Mouse (Mus musculus): Measurements from ENCODE around the gene Hba-a1. TPM values are rescaled to one million over a fixed set of nuclear protein-coding genes. Genes with fewer than 3 reads are reported as not detected.
A peak's percentile ranks its signal among the peaks of the same experiment; 100 is the strongest.
"Not testable (repeated sequence)": the region's sequence is repeated elsewhere in the genome, so short reads cannot be mapped to it uniquely, and the experiment has no call there.

Gene Hba-a1
- 100 to 1,000 TPM in 1 of 2 experiments, 1 to 10 TPM in 1; 4.6 to 196 TPM for polyA plus RNA-seq (2017; shearing (Covaris generic))

DNA sequence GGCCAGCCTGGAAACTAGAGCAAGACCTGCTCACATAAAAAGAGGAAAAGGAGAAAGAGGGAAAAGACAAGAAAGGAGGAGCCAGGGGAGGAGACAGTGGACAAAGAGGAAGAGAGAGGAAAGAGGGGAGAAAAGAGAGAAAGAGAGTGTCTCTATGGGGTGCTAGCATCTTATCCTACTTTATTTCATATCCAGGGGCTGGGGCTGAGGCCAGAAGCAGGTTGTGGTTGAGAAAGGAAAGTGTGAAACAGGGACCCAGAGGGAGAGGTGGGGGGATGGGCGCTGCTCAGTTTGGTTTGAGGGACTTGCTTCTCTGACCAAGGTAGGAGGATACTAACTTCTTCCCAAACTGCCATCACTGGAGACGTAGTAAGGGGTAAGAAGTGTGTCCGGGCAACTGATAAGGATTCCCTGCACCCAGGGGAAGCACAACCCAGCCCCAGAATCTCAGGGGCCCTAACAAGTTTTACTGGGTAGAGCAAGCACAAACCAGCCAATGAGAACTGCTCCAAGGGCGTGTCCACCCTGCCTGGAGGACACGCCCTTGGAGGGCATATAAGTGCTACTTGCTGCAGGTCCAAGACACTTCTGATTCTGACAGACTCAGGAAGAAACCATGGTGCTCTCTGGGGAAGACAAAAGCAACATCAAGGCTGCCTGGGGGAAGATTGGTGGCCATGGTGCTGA lies at the start of gene Hba-a1:
Gene Hba-a1 (plus strand): TSS at position 421 of the 687 bp plus-strand sequence.
- ATAC-seq: not testable (repeated sequence)

DNA sequence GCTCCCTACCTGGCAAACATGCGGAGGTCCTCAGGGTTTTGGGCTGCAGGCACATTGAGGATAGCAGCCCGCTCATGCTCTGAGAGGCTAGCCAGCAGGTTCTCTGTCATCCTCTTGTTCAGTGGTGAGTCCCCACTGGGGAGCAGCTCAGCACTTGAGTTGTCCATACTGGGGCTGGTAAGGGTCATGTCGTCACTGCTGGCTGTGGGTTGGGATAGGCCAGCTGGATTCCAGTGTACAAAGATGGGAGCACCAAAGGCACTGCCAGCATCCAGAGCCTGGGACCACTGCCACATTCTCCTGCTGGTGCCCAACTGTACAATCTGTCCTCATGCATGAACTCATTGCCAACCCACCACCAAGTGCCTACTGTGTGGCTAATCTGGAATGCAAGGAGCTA lies 49.4 kb upstream of the Hba-a1 start:
- ATAC-seq: no peak

DNA sequence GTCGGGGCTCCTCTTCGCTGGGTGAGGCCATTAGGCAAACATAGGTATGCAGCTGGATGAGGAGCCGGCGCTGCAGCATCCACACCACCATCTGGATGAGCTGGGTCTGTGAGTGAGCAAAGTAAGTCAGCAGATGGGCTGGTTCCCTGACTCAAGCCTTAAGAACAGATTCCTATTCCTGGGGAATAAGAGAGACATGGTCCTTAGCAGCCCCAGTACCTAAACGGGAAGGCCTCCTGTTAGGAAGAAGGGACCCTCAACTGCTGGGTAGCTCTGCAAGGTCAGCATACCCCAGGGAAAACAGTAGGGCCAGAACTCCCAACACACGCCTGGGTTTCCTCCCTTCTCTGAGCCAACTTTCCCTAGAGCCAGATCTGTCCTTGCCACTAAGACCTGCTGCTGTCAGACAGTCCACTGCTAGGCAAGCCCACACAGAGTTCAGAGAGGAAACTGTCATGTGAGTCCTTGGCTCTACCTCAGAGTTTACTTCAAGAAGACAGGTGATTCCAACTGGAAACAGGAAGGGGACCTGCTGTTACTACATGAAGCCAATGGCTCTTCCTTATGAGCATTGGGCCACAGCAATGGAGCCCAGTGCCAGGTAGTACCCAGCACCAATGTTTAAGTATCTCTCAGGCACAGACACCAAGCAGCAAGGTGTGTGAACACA lies 48.4 kb upstream of the Hba-a1 start:
- no peak for ATAC-seq

DNA sequence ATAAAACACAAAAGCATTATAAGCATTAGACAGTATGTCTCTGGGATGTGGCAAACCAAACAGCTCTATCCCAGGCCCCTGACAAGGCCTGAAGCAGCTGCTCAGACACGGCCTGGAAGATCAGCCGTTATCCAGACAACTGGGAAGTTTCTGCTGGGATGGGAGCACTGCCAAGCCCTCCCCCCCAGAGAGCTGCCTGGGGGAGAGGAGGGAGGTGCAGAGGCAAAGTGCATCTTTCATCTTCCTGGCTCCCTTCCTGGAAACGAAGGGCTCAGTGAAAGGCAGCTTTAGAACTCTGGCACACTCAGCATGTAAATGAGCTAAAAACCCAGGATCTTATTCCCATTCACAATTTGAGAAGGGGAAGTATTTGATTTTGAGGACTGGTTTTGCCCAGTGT lies 47.7 kb upstream of the Hba-a1 start:
- no peak for ATAC-seq

DNA sequence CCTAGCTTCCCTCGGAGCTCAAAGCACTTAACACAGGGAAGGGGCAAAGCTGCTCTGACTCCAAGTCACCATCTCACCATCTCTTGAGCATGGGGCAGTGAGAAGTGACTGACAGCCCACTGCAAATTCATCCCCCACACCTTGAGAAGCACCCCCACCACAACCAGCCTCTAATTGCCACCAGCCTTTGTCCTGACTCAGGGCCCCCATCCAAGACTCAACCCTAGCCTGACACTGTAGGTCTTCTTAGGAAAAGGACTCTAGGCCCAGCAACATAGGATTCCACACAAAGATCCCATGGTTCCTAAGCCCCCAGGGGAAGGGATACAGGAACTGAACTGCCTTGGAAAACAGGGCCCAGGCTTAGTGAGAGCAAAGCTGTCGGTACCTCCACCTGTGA lies 47.2 kb upstream of the Hba-a1 start:
- no peak for ATAC-seq

DNA sequence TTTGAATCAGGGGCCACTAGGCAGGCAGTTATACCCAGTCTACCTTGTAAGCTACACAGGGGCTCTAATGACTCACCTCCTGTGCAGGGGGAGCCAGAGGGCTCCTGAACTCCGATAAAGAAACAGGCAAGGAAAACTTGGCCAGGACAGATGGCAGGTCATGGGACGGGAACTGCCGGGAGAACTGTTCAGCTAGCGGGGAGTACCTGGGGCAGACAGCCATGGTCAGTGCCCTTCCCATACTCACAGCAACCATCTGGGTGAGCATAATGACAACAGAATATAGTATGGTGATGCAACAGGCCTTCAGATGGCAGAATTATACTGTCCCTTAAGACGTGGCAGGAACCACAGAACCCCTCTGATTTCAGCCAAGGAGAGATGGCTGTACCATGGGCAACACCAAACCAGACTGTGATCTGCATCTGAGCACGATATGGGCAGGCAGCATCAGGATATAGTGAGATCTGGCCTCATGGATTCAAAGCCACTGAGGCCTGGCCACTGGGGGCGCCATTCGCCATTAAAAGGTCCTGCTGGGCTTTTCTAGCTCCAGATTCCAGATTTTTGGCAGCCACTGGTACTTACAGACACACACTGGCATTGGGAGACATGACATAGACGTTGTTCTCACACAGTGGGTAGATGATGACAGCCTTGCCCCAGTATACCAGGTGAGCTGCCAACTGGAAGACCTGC lies 46.5 kb upstream of the Hba-a1 start:
- no peak for ATAC-seq

DNA sequence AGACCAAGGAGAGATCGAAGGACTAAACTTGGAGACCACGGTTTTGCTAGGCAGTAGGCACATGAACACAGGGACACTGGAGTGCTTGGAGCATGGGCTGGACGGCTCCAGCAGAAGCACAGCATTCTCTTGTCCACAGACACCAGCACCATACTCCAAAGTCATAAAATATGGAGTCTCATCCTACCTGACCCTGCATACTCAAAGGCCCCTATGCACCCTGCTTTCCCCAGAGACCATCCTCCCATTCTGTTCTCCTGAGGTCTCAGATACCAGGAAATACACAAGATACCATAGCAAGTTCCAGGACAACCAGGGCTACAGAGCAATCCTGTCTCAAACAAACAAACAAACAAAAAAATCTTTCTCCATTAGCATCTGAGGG lies 45.9 kb upstream of the Hba-a1 start:
- ATAC-seq: no peak

DNA sequence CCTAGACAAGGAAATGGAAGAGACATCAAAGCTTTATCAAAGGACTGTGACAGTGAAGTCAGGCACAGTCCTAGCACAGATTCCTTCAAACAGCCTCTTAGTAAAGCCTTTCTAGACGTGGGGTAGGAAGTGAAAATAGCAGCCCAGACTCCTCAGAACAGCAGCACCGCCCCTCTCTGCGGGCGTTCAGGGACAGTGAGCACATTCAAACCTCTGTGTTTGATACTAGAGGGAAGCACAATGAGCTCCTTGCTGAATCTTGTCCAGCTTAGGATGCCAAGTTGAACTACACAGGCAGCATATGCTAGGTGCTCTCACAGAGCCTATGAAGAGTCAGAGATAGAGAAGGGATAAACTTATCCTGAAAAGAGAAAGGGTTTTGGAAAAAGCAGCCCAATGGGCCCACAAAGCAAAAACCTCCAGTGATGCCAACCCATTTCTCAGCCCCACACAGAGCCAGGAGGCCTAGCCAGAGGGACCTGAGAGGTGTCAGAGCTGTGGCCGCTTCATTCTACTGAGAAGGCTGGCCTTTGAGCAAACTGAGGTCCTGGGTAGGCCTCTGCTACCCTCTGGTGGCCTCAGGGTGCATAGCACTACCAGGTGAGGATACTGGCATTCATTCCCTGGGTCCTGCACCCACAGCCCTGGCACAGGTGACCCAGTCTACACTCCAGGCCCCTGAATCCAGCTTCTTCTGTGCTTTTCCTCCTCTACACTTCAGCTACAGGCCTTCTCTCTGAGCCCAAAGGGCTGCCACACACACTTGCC lies 45.0 kb upstream of the Hba-a1 start:
- peak; percentile 82 for ATAC-seq

DNA sequence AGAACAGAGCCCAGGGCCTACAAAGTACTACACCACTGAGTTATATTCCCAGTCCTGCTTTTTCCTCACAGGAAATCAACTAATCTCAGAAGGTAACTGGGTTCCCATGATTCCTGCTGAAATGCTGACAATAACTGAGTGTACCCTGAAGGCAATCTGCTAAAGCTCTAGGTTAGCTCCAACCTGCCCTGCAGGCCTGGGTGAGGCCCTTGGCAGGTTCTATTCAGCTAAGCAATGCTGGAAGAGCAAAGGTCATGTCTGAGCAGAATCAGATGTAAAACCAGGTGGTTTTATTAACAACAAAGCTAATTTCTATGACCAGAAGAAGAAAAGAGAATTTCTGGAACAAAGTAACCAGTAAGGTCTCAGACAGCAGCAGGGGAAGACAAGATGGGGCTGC lies 41.9 kb upstream of the Hba-a1 start:
- ATAC-seq: no peak

DNA sequence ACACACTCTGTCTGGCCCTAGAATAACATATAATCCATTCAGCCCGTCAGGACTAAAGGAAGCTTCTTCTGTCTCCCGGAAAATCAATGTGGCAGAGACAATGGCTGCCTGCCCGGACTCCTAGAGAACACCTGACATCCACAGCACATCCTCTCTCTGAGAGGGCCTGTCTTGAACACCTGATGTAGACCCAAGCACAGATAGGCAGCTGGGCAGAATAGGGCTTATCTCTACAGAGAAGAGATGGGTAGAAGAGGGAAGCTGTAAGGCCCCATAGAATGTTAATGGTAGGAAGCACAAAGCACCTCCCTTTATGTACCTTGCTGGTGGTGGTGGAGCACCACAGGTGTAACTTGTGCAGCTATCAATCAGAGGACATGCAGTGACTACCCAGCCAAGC lies 41.1 kb upstream of the Hba-a1 start:
- no peak for ATAC-seq

DNA sequence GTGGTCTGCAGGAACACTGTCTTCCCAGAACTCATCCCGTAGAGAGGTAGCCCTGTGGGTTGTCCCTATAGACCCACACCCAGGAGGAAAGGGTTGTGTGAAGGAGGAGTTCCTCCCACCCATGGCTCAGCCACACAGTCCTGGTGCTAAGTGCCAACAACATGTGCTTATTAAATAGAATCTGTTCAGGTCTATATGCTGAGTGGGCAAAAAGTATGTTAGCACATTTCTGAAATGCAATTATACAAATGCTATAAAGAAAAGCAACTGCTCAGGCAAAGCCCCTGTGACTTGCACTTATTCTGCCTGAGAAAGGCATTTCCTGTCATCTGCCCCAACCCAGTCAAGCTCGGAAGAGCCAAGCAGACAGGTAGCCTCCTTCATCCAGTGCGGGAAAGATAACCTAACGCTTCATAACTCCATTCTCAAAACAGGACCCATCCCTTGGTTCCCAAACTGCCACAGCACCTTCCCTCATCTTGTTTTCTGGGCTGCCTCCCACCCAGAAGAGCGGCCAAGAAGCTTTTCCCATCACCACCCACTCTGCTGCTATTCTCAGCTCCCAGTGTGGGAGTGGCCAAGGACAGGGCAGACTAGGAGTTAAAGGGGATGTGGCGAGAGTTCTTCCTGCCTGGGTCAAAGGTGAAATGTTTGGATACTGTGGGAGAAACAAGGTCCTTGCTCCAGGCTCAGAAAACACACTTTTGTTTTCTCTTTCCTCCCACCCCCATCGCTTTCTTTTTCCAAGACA lies 39.9 kb upstream of the Hba-a1 start:
- ATAC-seq: no peak

DNA sequence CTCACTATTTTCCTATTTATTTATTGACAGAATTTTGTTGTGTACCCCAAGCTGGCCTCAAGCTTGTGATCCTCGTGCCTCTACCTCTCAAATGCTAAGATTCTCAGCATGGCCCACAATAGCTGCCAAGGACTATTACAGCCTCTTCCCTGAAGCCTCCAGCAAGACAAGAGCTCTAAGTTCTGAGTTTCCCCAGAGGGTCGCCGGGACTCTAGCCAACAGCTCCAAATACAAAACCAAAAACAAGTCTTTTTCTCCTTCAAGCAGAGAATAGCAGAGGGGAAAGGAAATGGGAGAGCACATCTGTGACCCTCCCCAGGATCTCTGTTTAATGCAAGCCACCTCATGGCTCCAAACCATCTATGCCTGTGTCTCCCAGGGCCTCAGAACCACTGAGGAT lies 39.2 kb upstream of the Hba-a1 start:
- no peak for ATAC-seq

DNA sequence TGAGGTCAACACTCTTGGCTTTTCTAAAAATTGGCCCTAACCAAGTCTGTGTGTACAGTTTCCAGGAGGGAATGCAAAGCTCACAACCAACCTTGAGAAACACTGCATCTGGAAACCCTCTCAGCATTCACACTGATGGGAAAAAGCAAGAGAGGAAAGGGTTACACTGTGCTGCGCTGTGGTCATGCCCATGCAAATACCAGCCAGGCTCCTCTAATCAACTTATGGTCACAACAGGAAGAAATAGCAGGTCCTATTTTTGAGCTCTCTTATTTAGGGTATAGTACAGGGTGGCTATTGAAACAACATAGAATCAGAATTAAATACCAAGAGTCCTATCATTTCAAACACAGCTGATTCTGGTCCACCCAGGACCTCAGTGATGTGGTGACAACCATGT lies 38.7 kb upstream of the Hba-a1 start:
- no peak for ATAC-seq

DNA sequence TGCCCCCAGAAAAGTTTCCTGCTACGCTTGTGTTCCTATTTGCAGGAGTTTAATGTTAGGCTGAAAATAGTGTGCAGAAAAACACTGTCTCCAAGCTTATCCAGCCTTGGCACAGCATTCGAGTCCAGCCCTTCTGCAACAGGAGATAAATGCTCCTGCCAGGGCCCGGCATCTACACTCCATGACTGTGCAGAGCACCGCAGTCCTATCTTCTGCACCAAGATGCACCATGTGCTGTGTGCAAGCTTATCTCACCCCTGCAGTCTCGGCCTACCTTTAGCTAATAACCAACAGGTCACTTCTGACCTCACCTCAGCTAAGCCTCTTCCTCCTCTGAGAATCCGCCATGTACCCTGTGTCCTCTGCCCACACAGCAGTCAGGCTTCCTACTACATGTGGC lies 37.7 kb upstream of the Hba-a1 start:
- no peak for ATAC-seq

DNA sequence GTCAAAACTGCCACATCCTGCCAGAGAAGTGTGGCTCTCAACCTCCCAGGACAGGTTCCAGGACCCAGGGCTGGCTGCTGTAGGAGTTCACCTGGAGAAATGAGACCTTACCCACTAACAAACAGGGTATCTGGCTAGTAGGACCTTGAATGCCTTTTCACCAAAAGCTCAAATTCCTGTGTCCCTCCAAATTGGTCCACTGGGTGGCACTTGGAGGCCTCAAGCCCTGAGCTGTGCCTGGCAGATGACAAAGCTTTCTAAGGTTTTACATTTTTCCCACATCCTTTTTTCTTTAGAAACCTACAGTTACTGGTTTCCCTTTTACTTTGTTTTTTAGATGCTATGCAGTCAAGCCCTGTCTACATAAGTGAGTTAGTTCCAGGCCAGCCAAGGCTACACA lies 36.2 kb upstream of the Hba-a1 start:
- no peak for ATAC-seq

DNA sequence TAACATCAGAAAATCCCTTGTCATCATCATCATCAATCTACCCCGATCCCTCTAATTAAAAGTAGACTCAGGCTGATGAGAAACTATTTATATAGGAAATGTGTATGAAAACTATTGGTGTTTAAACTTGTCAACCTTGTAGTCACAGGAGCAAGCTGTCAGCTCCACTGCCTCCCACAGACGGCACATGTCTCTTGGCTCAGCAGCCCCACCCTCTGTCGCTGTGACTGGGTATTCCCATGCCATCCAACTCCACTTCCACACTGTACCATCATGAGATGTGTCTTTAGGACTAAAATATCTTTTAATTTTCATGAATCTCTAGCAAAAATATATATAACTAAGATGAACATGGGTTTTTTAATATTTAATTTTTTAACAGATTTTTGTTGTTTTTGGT lies 35.0 kb upstream of the Hba-a1 start:
- ATAC-seq: no peak

DNA sequence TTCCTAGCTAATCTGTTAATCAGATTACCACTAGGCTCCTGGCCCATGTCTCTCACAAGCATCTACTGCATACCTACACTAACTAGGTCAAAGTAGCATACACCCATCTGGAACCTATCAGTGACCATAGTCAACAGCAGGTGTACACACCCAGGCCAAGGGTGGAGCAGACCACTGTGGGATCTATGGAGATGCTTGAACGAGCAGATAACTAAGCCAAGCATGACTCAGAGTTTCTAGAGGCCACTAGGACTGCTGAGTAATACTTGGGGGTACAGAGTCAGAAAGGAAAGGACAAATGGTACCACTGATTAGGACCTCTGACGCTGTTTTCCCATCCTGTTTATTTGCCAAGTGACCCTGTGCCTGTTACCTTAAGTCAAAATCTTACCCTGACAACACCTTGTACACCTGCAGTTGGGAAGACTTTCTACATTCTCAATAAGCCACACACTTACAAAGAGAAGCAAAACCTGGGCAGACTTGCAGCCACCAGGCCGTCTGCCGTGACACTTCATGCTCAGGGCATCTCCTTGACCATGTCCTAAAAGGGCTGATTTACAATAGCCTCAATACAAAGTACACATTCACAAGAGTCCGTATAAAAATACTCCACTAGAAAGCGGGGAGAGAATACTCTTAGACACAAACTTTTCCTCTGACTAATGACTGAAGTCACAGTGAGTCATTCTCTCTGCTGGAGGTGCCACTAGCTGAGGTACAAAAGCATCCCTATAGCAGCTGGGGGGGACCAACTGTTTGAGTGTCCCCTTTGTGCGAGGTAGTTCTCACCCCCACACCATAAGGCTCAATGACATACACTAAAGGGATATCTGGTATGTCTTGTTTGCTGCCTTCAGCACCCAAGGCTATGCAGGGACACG lies 32.2 kb upstream of the Hba-a1 start:
- ATAC-seq: no peak

DNA sequence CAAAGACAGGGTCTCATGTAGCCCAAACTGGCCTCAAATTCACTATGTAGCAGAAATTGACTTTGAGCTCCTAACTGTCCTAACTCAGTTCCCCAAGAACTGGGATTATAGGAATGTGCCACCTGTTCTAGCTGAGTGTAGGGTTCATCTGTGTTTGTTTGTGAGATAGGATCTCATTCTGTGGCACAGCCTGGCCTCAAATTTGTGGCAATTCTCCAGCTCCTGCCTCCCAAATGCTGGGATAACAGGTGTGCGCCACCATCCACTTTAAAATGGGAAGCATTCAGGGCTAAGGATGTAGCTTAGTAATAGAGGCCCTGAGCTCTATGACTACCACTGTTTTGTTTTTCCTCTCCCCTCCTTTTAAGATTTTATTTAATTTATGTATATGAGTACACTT lies 30.2 kb upstream of the Hba-a1 start:
- ATAC-seq: no peak

DNA sequence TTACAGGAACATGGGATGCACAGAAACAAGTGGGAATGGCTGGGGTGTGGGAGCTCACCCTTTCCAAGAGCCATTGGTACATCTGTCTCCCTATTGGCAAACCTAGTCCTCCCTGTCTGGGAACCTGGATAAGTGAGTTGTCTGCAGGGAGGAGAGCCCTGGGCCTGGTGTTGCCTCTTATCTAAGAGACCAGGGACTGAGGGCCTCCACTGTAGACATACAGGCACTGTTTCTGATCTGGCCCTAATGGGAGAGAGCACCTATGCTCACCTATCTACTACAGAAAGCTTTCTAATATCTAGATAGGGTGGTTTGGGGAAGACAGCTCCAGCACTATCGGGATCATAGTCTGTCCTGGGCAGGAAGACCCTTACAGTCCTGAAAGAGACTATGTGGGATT lies 27.2 kb upstream of the Hba-a1 start:
- ATAC-seq: no peak

DNA sequence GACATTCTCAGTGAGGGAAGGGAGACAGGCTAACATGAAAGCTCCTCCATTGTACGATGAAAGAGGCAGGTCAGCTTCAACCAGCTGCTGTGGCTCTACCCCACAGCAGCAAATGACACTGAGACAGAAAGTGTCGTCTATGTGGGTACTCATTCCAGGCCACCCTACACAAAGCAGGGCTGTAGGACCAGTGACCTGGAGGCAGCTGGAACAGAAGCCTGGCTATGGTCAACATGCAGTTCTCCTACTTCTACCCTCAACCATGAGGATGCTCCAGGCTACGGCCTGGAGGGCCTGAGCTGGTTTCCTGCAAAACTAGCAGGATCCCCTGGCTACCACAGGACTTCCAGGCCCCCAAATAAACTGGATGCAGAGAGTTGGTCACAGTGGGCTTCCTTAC lies 26.7 kb upstream of the Hba-a1 start:
- no peak for ATAC-seq

DNA sequence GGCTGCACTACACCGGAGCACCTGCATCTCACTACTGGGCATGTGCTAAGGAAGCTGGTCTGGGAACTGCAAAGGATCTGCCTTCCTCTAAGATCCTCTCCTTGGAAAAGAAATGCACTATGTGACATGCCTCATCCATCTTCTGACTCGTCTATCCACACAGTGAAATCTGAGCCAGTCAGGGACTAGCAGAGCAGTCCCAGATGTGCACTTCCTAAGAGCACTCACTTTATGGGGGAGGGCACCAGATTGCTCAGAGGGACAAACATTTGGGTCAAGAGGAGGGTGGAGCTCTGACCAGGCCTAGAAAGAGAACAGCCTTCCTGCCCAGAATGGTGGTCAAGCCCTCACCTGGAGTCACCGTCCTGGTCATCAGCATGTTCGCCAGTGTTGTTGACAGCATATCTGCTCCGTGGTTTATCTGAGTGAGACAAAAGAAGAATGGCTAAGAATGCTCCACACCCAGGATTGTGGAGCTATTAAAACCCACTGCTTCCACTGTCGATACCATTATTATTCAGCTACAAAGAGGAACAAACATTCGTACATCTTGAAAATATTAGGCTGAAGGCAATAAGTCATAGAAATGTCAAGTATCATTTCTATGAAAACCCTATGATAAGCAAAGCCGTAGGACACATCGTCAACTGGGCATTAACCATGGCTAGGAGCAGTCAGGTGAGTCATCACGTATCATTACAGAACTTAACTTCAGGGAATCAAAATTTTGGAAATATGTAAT lies 20.5 kb upstream of the Hba-a1 start:
- no peak for ATAC-seq
